Mouse (Mus musculus) ES-Bruce4 (cell line): ENCODE data around the gene Hnrnpm. TPM values are rescaled to one million over a fixed set of nuclear protein-coding genes. Genes with fewer than 3 reads are reported as not detected.

ENCODE experiments used
- H3K27ac ChIP-seq: 2 replicates; pipeline ENCODE4 v1.5.1; 2012; ENCODE audit warnings: low read length, inconsistent platforms; ENCODE audit not compliant: insufficient read depth
- H3K27me3 ChIP-seq: 2 replicates; pipeline ENCODE4 v1.6.1; 2012; ENCODE audit warnings: mild to moderate bottlenecking, low read length, inconsistent platforms; ENCODE audit not compliant: control insufficient read depth, poor library complexity, insufficient read depth, severe bottlenecking
- H3K36me3 ChIP-seq: 2 replicates; pipeline ENCODE4 v1.6.1; 2012; ENCODE audit warnings: inconsistent platforms, mild to moderate bottlenecking, low read length, moderate library complexity; ENCODE audit not compliant: control insufficient read depth, poor library complexity, insufficient read depth, severe bottlenecking
- H3K4me1 ChIP-seq: one replicate; pipeline ENCODE4 v1.8.1; 2011; ENCODE audit warnings: low read length; ENCODE audit not compliant: control insufficient read depth, insufficient read depth
- H3K4me3 ChIP-seq: 2 replicates; pipeline ENCODE4 v1.5.1; 2011; ENCODE audit warnings: low read depth, mild to moderate bottlenecking, low read length
- H3K9ac ChIP-seq: 2 replicates; pipeline ENCODE4 v1.6.1; 2012; ENCODE audit warnings: low read depth, mild to moderate bottlenecking, inconsistent platforms; ENCODE audit not compliant: poor library complexity, severe bottlenecking
- H3K9me3 ChIP-seq: replicated peaks from 2 replicates; pipeline ENCODE4 v1.6.1; 2012; ENCODE audit warnings: mild to moderate bottlenecking, low read length, inconsistent platforms; ENCODE audit not compliant: control insufficient read depth, poor library complexity, insufficient read depth, severe bottlenecking
- CTCF ChIP-seq: IDR thresholded peaks from one replicate; pipeline ENCODE4 v1.8.1; 2011; ENCODE audit warnings: low read depth, low read length
- EP300 ChIP-seq: IDR thresholded peaks from 2 replicates; pipeline ENCODE4 v1.6.1; 2011; ENCODE audit warnings: low read depth, low read length; ENCODE audit not compliant: insufficient read depth
- POLR2A ChIP-seq: IDR thresholded peaks from one replicate; pipeline ENCODE4 v1.8.1; 2011; ENCODE audit warnings: low read length; ENCODE audit not compliant: insufficient read depth
- polyA plus RNA-seq: library from polyadenylated mRNA; stranded (reverse); fragments of >200 nt; gene quantifications from 2 replicates; pipeline ENCODE4 v1.2.4, GENCODE M21; 2011; ENCODE audit warnings: low read depth; ENCODE audit not compliant: missing spikeins, insufficient read depth, insufficient read length

Gene Hnrnpm
- polyA plus RNA-seq, 1 experiment, result 607 TPM

- no peak overlapping the region for H3K9ac ChIP-seq
- no peaks in the 10 kb centered on the region for H3K4me1 ChIP-seq
- H3K36me3 ChIP-seq, result no peaks in the 10 kb centered on the region
- no peaks in the 10 kb centered on the region for H3K27me3 ChIP-seq
- TF ChIP-seq POLR2A (no peak), EP300 (no peak), CTCF (no peak)
- H3K27ac ChIP-seq, result no peak overlapping the region
- no peak overlapping the region for H3K4me3 ChIP-seq
- H3K9me3 ChIP-seq, result no peaks in the 10 kb centered on the region
Observed at GRCm38 (mm10) chr17:33637038-33637437, 49.6 kb downstream of the Hnrnpm start.

- TF ChIP-seq EP300 (no peak), POLR2A (no peak), CTCF (no peak)
- Histone ChIP-seq H3K4me1 (no peaks in the 10 kb centered on the region), H3K36me3 (peaks cover 10% of the 10 kb centered on the region), H3K4me3 (no peak overlapping the region), H3K27ac (no peak overlapping the region), H3K27me3 (no peaks in the 10 kb centered on the region), H3K9ac (no peak overlapping the region), H3K9me3 (peaks cover 3% of the 10 kb centered on the region; the same call in 1 of the 2 replicates)
Observed at GRCm38 (mm10) chr17:33631796-33632195, 54.9 kb downstream of the Hnrnpm start.

DNA sequence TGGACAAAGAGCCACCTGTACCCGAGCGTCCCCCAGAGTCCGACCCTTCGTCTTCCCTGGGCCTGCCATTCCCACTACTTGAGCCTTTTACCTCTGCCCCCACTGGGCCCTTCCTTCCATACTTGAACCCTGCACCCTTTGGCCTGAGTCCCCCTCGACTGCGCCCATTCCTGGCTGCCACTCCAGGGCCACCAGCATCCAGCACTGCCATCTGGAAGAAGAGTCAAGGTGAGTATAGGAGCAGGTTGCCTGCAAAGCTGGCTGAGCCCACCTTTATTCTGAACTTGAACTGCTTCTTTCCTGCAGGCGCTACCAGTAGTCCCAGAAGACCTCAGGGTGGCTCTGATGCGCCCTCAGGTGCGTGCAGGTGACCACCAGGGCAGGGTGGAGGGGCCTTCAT lies 55.4 kb downstream of the Hnrnpm start:
- Histone ChIP-seq H3K9me3 (peaks cover 3% of the 10 kb centered on the region; the same call in 1 of the 2 replicates), H3K4me3 (no peak overlapping the region), H3K4me1 (no peaks in the 10 kb centered on the region), H3K36me3 (peaks cover 10% of the 10 kb centered on the region), H3K9ac (no peak overlapping the region), H3K27me3 (no peaks in the 10 kb centered on the region), H3K27ac (no peak overlapping the region)
- TF ChIP-seq CTCF (no peak), EP300 (no peak), POLR2A (no peak)

GRCm38 (mm10) chr17:33630171-33630895 lies 56.3 kb downstream of the Hnrnpm start:
- Histone ChIP-seq H3K27me3 (no peaks in the 10 kb centered on the region), H3K9ac (0 out of 2 replicates have a peak overlapping the region, but pooled peaks have one; percentile 73), H3K4me3 (no peak overlapping the region), H3K4me1 (no peaks in the 10 kb centered on the region), H3K36me3 (peaks cover 10% of the 10 kb centered on the region), H3K9me3 (peaks cover 3% of the 10 kb centered on the region; the same call in 1 of the 2 replicates), H3K27ac (no peak overlapping the region)
- TF ChIP-seq POLR2A, result no peak
- no peak for TF ChIP-seq CTCF
- no peak for TF ChIP-seq EP300

DNA sequence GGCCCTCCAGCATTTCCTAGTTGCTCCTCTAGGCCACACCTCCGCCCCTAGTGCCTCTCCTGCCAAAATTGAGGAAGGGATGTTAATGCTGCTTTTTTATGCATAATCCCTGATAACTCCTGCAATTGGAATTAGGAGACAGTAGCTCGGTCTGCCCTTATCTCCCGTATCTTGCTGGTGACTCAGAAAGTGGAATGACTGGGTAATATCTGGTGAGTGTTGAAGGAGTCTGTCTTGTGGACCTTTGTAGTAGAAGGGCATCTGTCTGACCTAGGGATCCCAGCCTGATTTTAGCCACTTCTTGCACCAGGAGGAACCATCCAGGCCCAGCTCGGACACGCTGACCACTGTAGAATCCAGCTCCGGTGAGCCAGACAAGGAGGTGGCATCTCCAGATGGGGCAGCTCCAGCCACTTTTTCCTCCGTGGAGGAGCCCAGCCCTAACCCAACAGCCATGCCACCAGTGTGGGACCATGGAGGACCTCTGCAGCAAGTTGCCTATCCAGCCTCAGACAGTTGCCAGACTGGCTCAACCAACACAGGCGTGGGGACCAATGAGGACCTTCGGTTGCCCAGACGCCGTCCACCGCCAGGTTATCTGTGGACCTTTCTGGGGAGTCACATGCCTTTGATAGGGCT lies 57.1 kb downstream of the Hnrnpm start:
- no peak for TF ChIP-seq EP300
- Histone ChIP-seq H3K27me3 (no peaks in the 10 kb centered on the region), H3K9me3 (peaks cover 3% of the 10 kb centered on the region; the same call in 1 of the 2 replicates), H3K4me3 (peak overlapping the region; percentile 95), H3K4me1 (no peaks in the 10 kb centered on the region), H3K9ac (peak overlapping the region; percentile 73), H3K36me3 (peaks cover 10% of the 10 kb centered on the region), H3K27ac (no peak overlapping the region)
